Mouse (Mus musculus): Measurements from ENCODE around the gene Adamts1. TPM values are rescaled to one million over a fixed set of nuclear protein-coding genes. Genes with fewer than 3 reads are reported as not detected.

Adamts1 gene
- 1 to 10 TPM; 6.7 to 6.8 TPM for total RNA-seq (2021)

DNA sequence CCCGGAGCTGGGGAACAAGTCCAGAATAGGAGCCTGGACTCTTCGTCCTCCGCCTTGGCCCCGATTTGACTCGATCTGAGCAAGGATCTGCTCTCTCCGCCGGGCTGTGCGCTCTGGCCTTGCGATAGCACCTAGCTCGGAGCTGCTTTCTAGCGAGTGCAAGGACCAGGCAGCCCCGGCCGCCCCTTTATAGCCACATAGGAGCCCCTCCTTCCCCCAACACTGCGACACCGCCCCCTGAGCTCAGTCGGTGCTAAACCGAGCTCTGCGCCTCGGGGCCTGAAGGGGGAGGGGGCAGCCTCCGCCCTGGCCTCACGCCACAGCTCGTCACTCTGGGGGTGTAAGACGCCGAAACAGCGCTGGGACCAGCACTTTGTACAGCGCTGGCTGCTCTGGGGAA is at the start of gene Adamts1:
TSS of gene Adamts1 (minus strand) at position 160 of the 400 bp plus-strand sequence.
- peak; percentile 64 to 93 for DNase-seq (ENCODE audit: extremely low spot score in 1 of 2, low spot score in 2 of 2)
- intact Hi-C loops (cut with DNase I): loop anchor here (10.0 kb wide), 1 partner anchor 1592 kb away; no protein-coding TSS in a partner anchor

DNA sequence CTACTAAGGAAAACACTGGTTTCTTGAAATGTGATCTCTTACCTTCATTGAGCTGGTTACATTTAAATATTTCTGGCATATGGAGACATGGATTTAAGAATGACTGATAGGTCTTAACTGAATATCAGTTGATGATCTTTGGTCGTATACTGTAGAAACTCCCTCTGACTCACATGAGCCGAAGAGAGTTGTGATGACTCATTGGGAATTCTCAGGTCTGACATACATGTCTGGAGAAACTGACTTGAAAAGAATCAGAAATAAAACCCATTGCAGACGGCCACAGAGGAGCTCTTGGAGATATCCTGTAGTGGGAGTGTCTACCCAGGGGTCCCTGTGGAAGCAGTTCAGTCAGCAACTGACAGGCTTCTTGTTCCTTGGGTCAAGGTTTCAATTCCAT is 24.2 kb upstream of the Adamts1 start:
- intact Hi-C loops (cut with DNase I): no loop called here
- DNase-seq (ENCODE audit: extremely low spot score in 1 of 2, low spot score in 2 of 2): no peak

- intact Hi-C loops (cut with DNase I): no loop called here
- no peak for DNase-seq (ENCODE audit: extremely low spot score in 1 of 2, low spot score in 2 of 2)
Observed at GRCm38 (mm10) chr16:85822330-85822916, 19.5 kb upstream of the Adamts1 start.

DNA sequence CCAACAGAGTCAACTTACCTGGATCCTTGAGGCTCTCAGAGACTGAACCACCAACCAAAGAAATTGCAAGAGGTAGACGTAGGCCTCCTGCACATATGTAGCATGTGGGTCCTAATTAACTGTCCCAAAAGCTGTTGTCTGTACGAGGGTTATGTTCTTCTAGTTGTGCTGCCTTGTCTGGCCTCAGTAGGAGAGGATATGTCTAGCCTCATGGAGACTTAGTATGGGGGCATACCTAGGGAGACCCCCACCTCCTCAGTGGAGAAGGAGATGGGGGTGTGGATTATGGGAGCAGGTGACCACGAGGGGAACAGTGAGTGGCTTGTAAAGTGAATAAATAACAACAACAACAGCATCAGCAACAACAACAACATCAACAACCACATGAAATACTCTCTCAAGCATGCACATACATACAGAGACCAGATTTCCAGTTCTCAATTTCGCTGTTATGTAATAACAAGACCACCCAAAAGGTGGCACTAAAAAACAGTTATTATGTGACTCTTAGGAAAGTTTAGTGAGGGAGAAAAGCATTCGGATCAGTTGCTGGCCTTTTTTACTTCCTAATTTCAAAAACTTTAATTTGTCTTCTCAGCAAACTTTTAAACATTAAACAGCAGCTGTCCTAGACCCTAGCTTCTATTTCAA is 17.0 kb upstream of the Adamts1 start:
- DNase-seq (ENCODE audit: extremely low spot score in 1 of 2, low spot score in 2 of 2): no peak
- intact Hi-C loops (cut with DNase I): no loop called here

- intact Hi-C loops (cut with DNase I): loop anchor here (5.0 kb wide), 1 partner anchor 488 kb away; no protein-coding TSS in a partner anchor
- DNase-seq (ENCODE audit: extremely low spot score in 1 of 2, low spot score in 2 of 2): no peak
Observed at GRCm38 (mm10) chr16:85814116-85814515, 11.2 kb upstream of the Adamts1 start.

DNA sequence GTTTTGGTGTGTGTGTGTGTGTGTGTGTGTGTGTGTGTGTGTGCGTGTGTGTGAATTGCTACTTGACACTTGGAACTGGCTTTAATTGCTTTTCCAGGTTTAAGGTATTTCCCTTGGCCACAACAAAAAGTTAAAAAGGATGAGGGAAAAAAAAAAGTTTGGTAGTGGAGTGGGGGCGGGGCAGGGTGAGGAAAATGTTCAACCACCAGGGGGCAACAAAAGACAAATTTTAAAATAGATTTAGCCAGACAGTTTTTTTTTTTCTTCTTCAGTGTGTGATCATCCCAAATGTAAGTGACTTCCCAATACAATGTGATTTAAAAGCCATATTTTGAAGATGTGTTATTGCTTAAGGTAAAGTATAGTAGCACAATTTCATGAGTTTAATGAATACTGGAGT is 4.7 kb upstream of the Adamts1 start:
- intact Hi-C loops (cut with DNase I): loop anchor here (1.0 to 10.0 kb wide), 5 partner anchors 612 to 1587 kb away; no protein-coding TSS in a partner anchor
- DNase-seq (ENCODE audit: extremely low spot score in 1 of 2, low spot score in 2 of 2): peak; percentile 33 to 47

DNA sequence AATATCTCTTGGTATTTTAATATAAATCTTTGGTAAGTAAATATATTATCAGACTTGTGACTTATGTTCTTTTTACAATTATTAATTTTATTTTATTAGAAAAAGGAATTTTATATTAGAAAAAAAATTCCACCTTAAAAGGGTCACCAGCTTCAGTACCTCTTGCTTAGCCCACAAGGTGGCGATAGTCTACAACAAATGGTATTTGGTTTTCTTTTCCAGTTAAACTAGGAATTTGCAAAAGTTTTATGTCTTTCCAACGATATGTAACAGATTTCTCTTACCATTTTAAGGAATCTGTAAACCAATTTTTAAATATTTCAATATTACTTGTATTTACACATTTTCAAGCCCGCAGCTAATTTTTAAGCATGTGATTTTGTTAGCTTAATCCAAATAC is 4.2 kb upstream of the Adamts1 start:
- intact Hi-C loops (cut with DNase I): loop anchor here (1.0 to 10.0 kb wide), 5 partner anchors 612 to 1588 kb away; no protein-coding TSS in a partner anchor
- peak; percentile 60 to 64 for DNase-seq (ENCODE audit: extremely low spot score in 1 of 2, low spot score in 2 of 2)

DNA sequence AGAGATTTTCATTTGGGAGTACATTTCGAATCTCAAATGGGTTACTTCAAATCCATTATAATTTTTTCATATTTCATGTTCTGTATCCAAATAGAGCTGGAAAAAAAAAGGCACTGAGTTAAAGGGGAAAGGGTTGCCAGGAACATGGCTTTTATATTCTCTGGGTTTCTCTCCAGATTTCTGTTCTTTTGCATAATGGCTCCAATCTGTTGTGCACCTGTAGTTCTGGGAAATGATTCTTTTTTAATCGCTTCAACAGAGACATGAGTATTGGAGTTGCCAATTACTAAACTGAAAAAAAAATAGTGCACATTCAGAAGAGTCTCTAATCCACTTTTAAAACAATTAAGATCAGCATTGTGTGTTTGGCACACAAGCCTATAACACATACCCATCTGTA is 2.7 kb upstream of the Adamts1 start:
- no peak for DNase-seq (ENCODE audit: extremely low spot score in 1 of 2, low spot score in 2 of 2)
- intact Hi-C loops (cut with DNase I): loop anchor here (10.0 kb wide), 1 partner anchor 1589 kb away; no protein-coding TSS in a partner anchor

DNA sequence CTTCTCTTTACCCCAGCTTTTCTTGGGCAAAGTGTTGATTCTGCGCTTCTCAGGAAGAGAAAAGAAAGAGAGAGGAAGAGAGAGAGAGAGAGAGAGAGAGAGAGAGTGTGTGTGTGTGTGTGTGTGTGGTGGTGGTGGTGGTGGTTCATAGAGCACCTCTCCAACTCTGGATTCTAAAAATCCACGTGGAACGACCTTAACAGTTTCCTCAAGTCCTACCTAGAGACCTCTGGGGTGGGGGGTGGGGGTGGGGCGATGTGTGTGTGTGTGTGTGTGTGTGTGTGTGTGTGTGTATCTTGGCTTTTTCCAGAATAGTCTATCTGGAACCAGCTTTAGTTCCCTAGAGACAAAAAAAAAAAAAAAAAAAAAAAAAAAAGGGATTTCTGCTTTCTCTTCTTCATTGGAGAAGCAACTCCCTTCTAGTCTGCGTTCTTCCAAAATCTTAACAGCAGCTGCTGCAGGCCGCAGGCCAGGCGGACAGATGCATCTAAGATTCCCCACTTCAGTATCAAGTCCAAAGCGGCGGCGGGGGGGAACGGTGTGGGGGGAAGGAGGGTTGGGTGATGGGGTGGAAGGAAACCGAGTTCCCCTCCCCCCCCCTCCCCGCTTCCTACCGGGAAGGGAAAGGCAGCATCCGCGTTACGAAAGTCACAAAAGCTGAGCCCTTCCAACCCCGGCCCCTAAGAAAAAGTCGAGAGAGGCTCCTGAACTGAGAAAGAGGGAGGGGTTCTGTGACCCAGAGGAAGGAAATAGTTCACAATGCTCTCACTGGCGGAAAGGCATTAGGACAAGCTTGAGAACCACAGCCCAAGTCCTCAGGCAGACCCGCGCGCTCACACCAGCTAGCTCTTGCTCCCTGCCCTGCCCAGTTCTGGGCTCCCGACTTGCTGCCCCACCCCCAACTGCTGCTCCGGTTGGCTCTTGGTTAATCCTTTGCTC is 969 bp upstream of the Adamts1 start:
- intact Hi-C loops (cut with DNase I): loop anchor here (10.0 kb wide), 1 partner anchor 1591 kb away; no protein-coding TSS in a partner anchor

DNA sequence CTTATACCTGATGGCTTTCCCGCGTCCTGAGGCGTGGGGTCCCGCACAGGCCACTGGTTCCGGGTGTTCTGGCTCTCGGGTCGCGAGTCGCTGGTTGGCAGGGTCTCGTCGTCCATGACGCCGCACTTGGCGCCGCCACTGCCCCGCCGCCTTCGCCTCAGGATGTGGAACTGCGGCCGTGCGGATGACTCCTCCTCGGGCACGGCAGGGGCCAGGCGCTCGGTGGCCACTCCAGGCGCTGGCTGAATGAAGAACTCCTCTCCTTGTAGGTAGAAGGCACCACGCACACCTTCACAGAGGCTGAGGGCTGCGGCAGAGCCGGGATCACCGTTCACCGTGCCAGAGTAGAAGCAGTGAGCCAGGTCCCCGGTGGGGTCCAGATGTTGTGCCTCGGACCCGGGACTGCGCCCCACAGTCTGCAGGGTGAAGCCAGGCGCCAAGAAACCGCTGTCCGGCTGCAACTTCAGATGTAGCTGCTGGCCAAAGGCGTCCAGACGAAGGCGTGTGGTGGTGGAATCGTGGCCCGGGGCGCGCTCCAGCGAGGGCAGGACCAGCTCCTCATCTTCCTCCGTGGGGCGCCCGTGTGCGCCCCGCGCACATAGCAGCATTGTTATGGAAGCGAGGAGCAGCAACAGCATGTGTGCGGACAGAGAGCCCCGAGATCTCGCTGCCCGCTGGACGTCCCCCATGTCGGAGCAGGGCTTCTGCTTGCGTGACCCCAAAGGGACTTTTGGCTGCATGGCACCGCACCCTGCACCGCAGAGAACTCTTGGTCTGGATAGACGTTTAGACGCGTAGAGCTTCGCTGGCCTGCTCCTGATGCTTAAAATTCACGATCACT is 722 bp downstream of the Adamts1 start:
- intact Hi-C loops (cut with DNase I): loop anchor here (10.0 kb wide), 1 partner anchor 1593 kb away; no protein-coding TSS in a partner anchor
- DNase-seq (ENCODE audit: extremely low spot score in 1 of 2, low spot score in 2 of 2): peak in 1 of 2 experiments; percentile 68

More for the DNA sequence above, 969 bp upstream of the Adamts1 start:
- peak in 1 of 2 experiments; percentile 88 for DNase-seq (ENCODE audit: extremely low spot score in 1 of 2, low spot score in 2 of 2)

GRCm38 (mm10) chr16:85801252-85801651 is 1.7 kb downstream of the Adamts1 start:
- intact Hi-C loops (cut with DNase I): loop anchor here (10.0 kb wide), 1 partner anchor 1594 kb away; no protein-coding TSS in a partner anchor
- DNase-seq (ENCODE audit: extremely low spot score in 1 of 2, low spot score in 2 of 2): peak; percentile 51 to 88

DNA sequence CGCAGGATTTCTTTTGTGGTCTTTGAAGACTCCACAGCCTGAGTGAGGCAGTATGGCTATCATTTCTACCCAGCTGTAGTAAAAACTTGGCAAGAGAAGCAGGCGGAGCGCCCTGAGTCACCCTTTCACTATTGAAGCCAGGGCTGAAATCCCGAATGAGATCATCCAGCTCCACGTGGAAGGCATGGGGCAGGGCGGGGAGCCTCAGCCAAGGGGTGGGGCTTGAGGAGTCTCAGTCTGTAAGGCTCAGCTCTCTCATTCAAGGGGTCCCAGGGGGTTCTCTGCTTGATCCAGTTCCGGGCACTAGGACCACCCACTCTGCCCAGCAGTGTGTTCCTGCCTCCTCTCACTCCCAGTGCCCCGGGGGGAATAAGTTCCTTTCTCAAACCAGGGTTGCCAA is 2.2 kb downstream of the Adamts1 start:
- intact Hi-C loops (cut with DNase I): loop anchor here (10.0 kb wide), 1 partner anchor 1594 kb away; no protein-coding TSS in a partner anchor
- DNase-seq (ENCODE audit: extremely low spot score in 1 of 2, low spot score in 2 of 2): peak; percentile 72 to 90

DNA sequence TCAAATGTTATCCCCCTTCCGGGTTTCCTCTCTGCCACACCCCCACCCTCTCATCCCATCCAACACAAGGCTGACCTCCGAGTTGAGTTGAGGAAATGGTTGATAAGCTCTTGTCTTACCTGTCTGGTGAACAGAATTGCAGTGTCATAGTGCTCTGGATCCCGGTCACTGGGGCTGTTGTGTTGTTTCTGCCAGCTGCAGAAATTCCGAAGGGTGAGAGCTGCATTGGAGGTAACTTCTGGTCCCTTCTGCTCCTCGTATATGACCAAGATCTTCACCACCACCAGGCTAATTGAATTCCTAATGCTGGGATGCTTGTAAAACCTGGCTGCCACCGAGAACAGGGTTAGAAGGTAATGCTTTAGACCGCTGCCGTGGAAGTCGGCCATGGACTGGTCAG is 2.9 kb downstream of the Adamts1 start:
- no peak for DNase-seq (ENCODE audit: extremely low spot score in 1 of 2, low spot score in 2 of 2)
- intact Hi-C loops (cut with DNase I): loop anchor here (10.0 kb wide), 1 partner anchor 1595 kb away; no protein-coding TSS in a partner anchor

DNA sequence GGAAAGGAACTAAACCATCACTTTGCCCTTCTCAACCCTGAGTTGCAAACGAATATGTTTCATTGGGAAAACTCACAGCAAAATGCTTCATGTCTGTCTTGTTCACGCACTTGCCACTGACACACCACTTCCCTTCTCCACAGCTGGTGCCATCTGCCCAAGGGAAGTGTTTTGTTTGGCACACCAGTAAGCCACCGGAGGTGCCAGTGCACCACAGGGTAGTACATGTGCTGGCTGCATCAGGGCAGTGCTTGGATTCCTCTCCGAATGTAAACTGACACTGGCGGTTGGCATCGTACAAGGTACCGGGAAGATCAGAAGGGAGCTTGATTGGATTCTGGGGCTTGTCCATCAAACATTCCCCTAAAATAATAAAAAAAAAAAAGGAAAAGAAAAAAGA is 4.6 kb downstream of the Adamts1 start:
- intact Hi-C loops (cut with DNase I): no loop called here
- no peak for DNase-seq (ENCODE audit: extremely low spot score in 1 of 2, low spot score in 2 of 2)

- intact Hi-C loops (cut with DNase I): no loop called here
- DNase-seq (ENCODE audit: extremely low spot score in 1 of 2, low spot score in 2 of 2): no peak
Observed at GRCm38 (mm10) chr16:85797161-85797560, 5.8 kb downstream of the Adamts1 start.

DNA sequence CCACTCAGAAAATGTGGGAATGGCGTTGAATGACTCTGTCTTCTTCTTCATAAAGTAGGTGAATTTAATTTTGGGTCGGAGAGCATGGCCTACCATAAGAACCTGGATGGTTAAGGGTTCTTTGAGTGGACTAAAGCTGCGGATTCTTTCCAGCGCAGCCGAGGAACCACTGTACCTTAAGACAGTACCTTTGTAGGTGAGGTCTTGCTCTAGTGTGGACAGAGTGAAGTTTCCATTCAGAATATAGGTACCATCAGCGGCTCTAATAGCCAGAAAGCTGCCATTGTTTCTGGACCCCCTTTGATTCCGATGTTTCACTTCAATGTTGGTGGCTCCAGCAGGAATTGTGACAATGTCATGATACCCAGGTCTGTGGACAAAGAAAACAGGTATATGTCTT is 7.2 kb downstream of the Adamts1 start:
- intact Hi-C loops (cut with DNase I): no loop called here
- DNase-seq (ENCODE audit: extremely low spot score in 1 of 2, low spot score in 2 of 2): no peak

DNA sequence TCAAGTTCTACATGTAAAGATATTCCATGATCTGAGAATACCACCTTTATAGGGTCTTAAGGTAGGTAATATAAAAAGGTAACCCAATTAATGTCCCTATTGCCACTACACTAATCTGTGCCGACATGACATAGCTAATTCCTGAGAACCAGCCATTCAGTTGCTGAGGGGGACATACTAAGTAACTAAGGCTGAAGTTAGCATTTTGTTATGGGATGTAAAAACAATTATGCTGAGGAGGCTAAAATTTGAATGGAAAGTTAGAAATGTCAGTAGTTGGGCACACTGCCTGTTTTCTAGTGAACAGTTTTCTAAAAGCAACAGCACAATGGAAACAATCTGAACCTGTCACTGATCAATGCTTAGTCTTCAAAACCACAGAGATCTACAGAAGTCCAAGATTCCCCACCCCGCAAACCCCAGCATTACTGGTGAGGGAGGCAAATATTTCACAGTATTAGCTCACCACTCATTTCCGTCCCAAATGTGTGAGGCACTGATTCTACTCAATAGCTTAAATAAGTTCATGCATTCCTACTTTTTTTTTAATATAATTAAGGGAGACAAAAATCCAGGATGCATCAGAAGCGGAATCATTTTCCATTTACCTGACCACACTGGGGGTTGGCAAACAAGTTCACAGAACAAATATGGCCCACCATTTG is 9.6 kb downstream of the Adamts1 start:
- no peak for DNase-seq (ENCODE audit: extremely low spot score in 1 of 2, low spot score in 2 of 2)
- intact Hi-C loops (cut with DNase I): no loop called here

GRCm38 (mm10) chr16:85781076-85781475 is 21.8 kb downstream of the Adamts1 start:
- intact Hi-C loops (cut with DNase I): no loop called here
- DNase-seq (ENCODE audit: extremely low spot score in 1 of 2, low spot score in 2 of 2): no peak

Data from left cerebral cortex, postnatal 10 days (tissue).